Mouse (Mus musculus) stomach, postnatal 0 days (tissue): ENCODE results near the gene Sema3b.

Source experiments
- CTCF ChIP-seq: IDR thresholded peaks from 2 replicates; pipeline ENCODE4 v1.5.1; 2016; ENCODE audit warnings: antibody characterized with exemption, low read depth, mild to moderate bottlenecking, moderate library complexity
- EP300 ChIP-seq: optimal IDR thresholded peaks from 2 replicates; pipeline ENCODE3; 2016; ENCODE audit warnings: antibody characterized with exemption

GRCm38 (mm10) chr9:107609433-107609830, 403 bp upstream of the Sema3b start:
- no peak for TF ChIP-seq CTCF
- TF ChIP-seq EP300, result no peak
